Mouse (Mus musculus): ENCODE results near the gene Fam214b.

DNA sequence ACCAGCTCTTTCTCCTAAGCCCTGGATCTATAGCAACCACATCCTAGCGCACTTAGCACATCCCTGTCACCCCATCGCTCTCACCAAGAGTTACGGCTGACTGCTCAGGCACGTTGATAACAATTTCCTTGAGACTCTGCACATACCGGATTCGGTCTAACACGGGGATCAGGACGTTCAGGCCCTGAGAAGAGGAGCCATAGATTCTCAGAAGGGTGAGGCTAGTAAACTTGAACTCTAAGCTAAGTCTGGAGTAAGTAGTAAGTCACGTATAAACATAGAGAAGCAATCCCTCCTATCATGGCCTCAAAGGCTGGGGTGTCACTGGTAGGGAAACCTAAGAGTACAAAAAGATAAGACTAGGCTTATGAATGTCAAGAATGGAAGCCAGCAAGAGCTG lies 15.7 kb downstream of the Fam214b start:
- TF ChIP-seq POLR2A (IDR thresholded peaks at IDR 0.05; ENCODE audit: borderline replicate concordance, low read depth, low read length) (no peak), CTCF (IDR thresholded peaks at IDR 0.05; ENCODE audit: low read depth, low read length) (no peak)

Measured in bone marrow macrophage, adult 2 months (primary cell).